Mouse (Mus musculus) gastrocnemius, adult 8-10 months (tissue): Measurements from ENCODE around the gene Wdr76. TPM values are rescaled to one million over a fixed set of nuclear protein-coding genes. Genes with fewer than 3 reads are reported as not detected.

Experiments used
- total RNA-seq, 4 experiments: library from RNA; stranded (reverse); gene quantifications; 2 replicates each; pipeline ENCODE4 v1.2.4; 2022

Wdr76 gene
- total RNA-seq, 4 experiments from 2014 or later: 1.2 to 1.9 (median 1.7) TPM

Other genes starting within 250 kb of the Wdr76 start
- 10 to 100 TPM; 16.4 to 33.0 (median 23.5) TPM for gene Trp53bp1, start 235.3 kb upstream of the Wdr76 start, total RNA-seq
- 10 to 100 TPM in 3 of 4 experiments, 1 to 10 TPM in 1; 7.9 to 12.2 (median 10.8) TPM for gene Map1a, start 217.1 kb upstream of the Wdr76 start, total RNA-seq
- 100 to 1,000 TPM in 2 of 4 experiments, 10 to 100 TPM in 2; 97.7 to 103 (median 99.7) TPM for gene Ppip5k1, start 151.3 kb upstream of the Wdr76 start, total RNA-seq
- under 1 TPM in 1 of 4 experiments, not detected in 3; 0.48 TPM for gene Ckmt1, start 149.0 kb upstream of the Wdr76 start, total RNA-seq
- gene Strc, start 119.6 kb upstream of the Wdr76 start, total RNA-seq: not detected
- gene Pdia3, start 92.9 kb upstream of the Wdr76 start, total RNA-seq: 10 to 100 TPM; 24.3 to 35.0 (median 30.9) TPM
- 1 to 10 TPM; 1.4 to 3.1 (median 2.2) TPM for gene Catsper2, start 92.9 kb upstream of the Wdr76 start, total RNA-seq
- not detected for gene Ell3, start 62.4 kb upstream of the Wdr76 start, total RNA-seq
- 100 to 1,000 TPM; 236 to 312 (median 279) TPM for gene Serf2, start 57.5 kb upstream of the Wdr76 start, total RNA-seq
- 10 to 100 TPM; 11.3 to 27.6 (median 16.6) TPM for gene Hypk, start 53.4 kb upstream of the Wdr76 start, total RNA-seq
- not detected for gene Serinc4, start 49.9 kb upstream of the Wdr76 start, total RNA-seq
- 10 to 100 TPM; 18.7 to 27.0 (median 23.0) TPM for gene Mfap1b, start 32.7 kb upstream of the Wdr76 start, total RNA-seq
- 10 to 100 TPM; 15.1 to 21.0 (median 16.4) TPM for gene Mfap1a, start 58 bp upstream of the Wdr76 start, total RNA-seq